Mouse (Mus musculus): ENCODE measurements around the gene Gm3625. TPM values are rescaled to one million over a fixed set of nuclear protein-coding genes. Genes with fewer than 3 reads are reported as not detected.

Gene Gm3625
- not detected for total RNA-seq (2021)
- long read RNA-seq, experiment 1, partial matches to known transcripts, result 0 of 4 reads
- long read RNA-seq, experiment 1, other reads (novel, unspliced or antisense), result 0 of 4 reads
- long read RNA-seq, experiment 2, partial matches to known transcripts, result 0 of 4 reads
- long read RNA-seq, experiment 2, other reads (novel, unspliced or antisense), result 0 of 4 reads

GRCm38 (mm10) chr12:4592541-4593165 lies at the start of gene Gm3625, which contains the start of gene Itsn2:
Gene Gm3625, minus strand, starts transcription at chr12:4592927.
Gene Itsn2, plus strand, starts transcription at chr12:4592638.
- peak; percentile 86 to 92 for DNase-seq

- DNase-seq, result no peak
Observed at GRCm38 (mm10) chr12:4640737-4641136, 48.0 kb upstream of the Gm3625 start.

GRCm38 (mm10) chr12:4638438-4638837 lies 45.7 kb upstream of the Gm3625 start:
- no peak for DNase-seq

- DNase-seq, result no peak
Observed at GRCm38 (mm10) chr12:4632957-4633356, 40.2 kb upstream of the Gm3625 start.

- DNase-seq, result no peak
Observed at GRCm38 (mm10) chr12:4624201-4624600, 31.5 kb upstream of the Gm3625 start.

- no peak for DNase-seq
Observed at GRCm38 (mm10) chr12:4614722-4615121, 22.0 kb upstream of the Gm3625 start.

- no peak for DNase-seq
Observed at GRCm38 (mm10) chr12:4606625-4607024, 13.9 kb upstream of the Gm3625 start.

- DNase-seq, result no peak
Observed at GRCm38 (mm10) chr12:4599713-4600112, 7.0 kb upstream of the Gm3625 start.

- no peak for DNase-seq
Observed at GRCm38 (mm10) chr12:4598666-4599428, 6.1 kb upstream of the Gm3625 start.

- no peak for DNase-seq
Observed at GRCm38 (mm10) chr12:4595055-4595454, 2.3 kb upstream of the Gm3625 start.

GRCm38 (mm10) chr12:4593930-4594391 lies 1.2 kb upstream of the Gm3625 start:
- DNase-seq, result no peak

GRCm38 (mm10) chr12:4593166-4593929 lies 621 bp upstream of the Gm3625 start:
- DNase-seq, result peak; percentile 69 to 73

GRCm38 (mm10) chr12:4592025-4592424 lies 702 bp downstream of the Gm3625 start:
- DNase-seq, result no peak

GRCm38 (mm10) chr12:4588603-4589002 lies 4.1 kb downstream of the Gm3625 start:
- no peak for DNase-seq

- DNase-seq, result peak; percentile 45 to 59
Observed at GRCm38 (mm10) chr12:4587846-4588245, 4.9 kb downstream of the Gm3625 start.

- no peak for DNase-seq
Observed at GRCm38 (mm10) chr12:4582326-4582725, 10.4 kb downstream of the Gm3625 start.

- DNase-seq, result peak; percentile 23 to 35
Observed at GRCm38 (mm10) chr12:4574065-4574464, 18.7 kb downstream of the Gm3625 start.

GRCm38 (mm10) chr12:4571864-4572263 lies 20.9 kb downstream of the Gm3625 start:
- peak; percentile 55 to 64 for DNase-seq

- peak; percentile 45 to 57 for DNase-seq
Observed at GRCm38 (mm10) chr12:4558475-4559279, 34.0 kb downstream of the Gm3625 start.

- DNase-seq, result no peak
Observed at GRCm38 (mm10) chr12:4558013-4558412, 34.7 kb downstream of the Gm3625 start.

GRCm38 (mm10) chr12:4557436-4557835 lies 35.3 kb downstream of the Gm3625 start:
- DNase-seq, result no peak
